Mouse (Mus musculus) frontal cortex, adult (tissue): ENCODE data around the gene Midn.
"Not testable (repeated sequence)": the region's sequence is repeated elsewhere in the genome, so short reads cannot be mapped to it uniquely, and the experiment has no call there.

Experiments used
- ATAC-seq: cut with Nextera tagmentation; 2 replicates; pipeline ENCODE4 v1.9.2; 2017; ENCODE audit warnings: mild to moderate bottlenecking, moderate library complexity, mixed read lengths; ENCODE audit not compliant: low TSS enrichment

Gene Midn

GRCm38 (mm10) chr10:80157141-80157929, 9.3 kb downstream of the Midn start:
- ATAC-seq: 0 out of 2 replicates have a peak, but pooled peaks have one; percentile 0

GRCm38 (mm10) chr10:80158307-80158986, 10.4 kb downstream of the Midn start:
- ATAC-seq: no peak

- no peak for ATAC-seq
These were observed 11.0 kb downstream of the Midn start for GRCm38 (mm10) chr10:80159021-80159560.

GRCm38 (mm10) chr10:80159561-80160454, 11.7 kb downstream of the Midn start:
- peak; percentile 72 for ATAC-seq

- no peak for ATAC-seq
These were observed 12.6 kb downstream of the Midn start for GRCm38 (mm10) chr10:80160455-80161371.

- ATAC-seq: no peak
These were observed 13.6 kb downstream of the Midn start for GRCm38 (mm10) chr10:80161522-80162242.

- ATAC-seq: no peak
These were observed 14.2 kb downstream of the Midn start for GRCm38 (mm10) chr10:80162243-80162608.

GRCm38 (mm10) chr10:80162716-80163299, 14.7 kb downstream of the Midn start:
- ATAC-seq: no peak

- no peak for ATAC-seq
These were observed 15.6 kb downstream of the Midn start for GRCm38 (mm10) chr10:80163721-80164120.

GRCm38 (mm10) chr10:80164161-80164997, 16.3 kb downstream of the Midn start:
- no peak; the same call in 1 of the 2 replicates for ATAC-seq

- ATAC-seq: peak; percentile 48
These were observed 16.9 kb downstream of the Midn start for GRCm38 (mm10) chr10:80164998-80165344.

- peak; percentile 17; the same call in 1 of the 2 replicates for ATAC-seq
These were observed 17.5 kb downstream of the Midn start, which contains the start of gene Cirbp for GRCm38 (mm10) chr10:80165392-80166128. Gene Cirbp, plus strand, starts transcription at chr10:80165985.

- not testable (repeated sequence) for ATAC-seq
These were observed 18.1 kb downstream of the Midn start for GRCm38 (mm10) chr10:80166136-80166535.

- peak; percentile 58 for ATAC-seq
These were observed 19.5 kb downstream of the Midn start for GRCm38 (mm10) chr10:80167460-80168037.

- no peak for ATAC-seq
These were observed 20.1 kb downstream of the Midn start for GRCm38 (mm10) chr10:80168038-80168661.

GRCm38 (mm10) chr10:80169070-80169469, 21.0 kb downstream of the Midn start:
- ATAC-seq: no peak

- ATAC-seq: no peak
These were observed 21.6 kb downstream of the Midn start for GRCm38 (mm10) chr10:80169651-80170050.
